Mouse (Mus musculus) brain, embryonic 14.5 days (tissue): ENCODE data around the gene Gm49333.

Experiments
- CTCF ChIP-seq: fragments of 200-500 bp; IDR thresholded peaks from 2 replicates; pipeline ENCODE4 v1.5.1; 2012; ENCODE audit warnings: inconsistent platforms, mild to moderate bottlenecking, moderate library complexity, borderline replicate concordance; ENCODE audit not compliant: insufficient read depth, insufficient read length; ENCODE audit errors: extremely low read depth
- POLR2A ChIP-seq: fragments of 200-500 bp; IDR thresholded peaks from 2 replicates; pipeline ENCODE4 v1.6.1; 2012; ENCODE audit warnings: mild to moderate bottlenecking, inconsistent platforms, borderline replicate concordance; ENCODE audit not compliant: poor library complexity, insufficient read depth, insufficient read length, severe bottlenecking; ENCODE audit errors: extremely low read depth

DNA sequence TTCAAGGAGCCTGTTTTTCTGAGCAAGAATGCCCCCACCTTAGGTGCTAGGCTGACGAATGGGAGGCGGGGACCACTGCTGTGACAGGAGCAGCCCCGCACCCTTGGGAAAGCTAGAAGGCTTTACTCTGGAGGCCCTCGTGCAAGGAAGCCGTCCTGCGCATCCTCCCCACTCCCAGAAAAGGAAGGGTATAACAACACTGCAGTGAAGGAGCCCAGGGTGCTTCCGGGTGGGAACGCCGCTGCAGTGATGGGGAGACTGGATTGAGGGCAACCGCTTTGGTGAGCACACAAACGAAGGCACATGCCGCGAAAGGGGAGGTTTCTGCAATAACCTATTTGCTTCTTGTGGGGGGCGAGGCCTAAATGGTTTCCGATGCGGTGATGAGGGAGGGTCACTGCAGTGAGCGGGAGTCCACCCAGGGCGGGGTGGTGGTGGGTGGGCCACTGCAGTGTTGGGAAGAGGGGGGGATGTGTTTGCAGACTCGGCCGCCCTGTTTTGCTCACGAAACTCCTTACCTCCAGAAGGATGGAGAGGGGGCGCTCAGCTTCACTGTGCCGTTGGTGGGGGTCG is 22.0 kb upstream of the Gm49333 start, which contains the start of gene Vwa5b2:
- no peak for TF ChIP-seq CTCF
- no peak for TF ChIP-seq POLR2A
